Mouse (Mus musculus): Measurements from ENCODE around the gene Incenp. TPM values are rescaled to one million over a fixed set of nuclear protein-coding genes. Genes with fewer than 3 reads are reported as not detected.
A peak's percentile ranks its signal among the peaks of the same experiment; 100 is the strongest.
"Not testable (repeated sequence)": the region's sequence is repeated elsewhere in the genome, so short reads cannot be mapped to it uniquely, and the experiment has no call there.

Gene Incenp
- polyA plus RNA-seq, 1 experiment from 2014 or later: 122 TPM

- Histone ChIP-seq H3K4me1 (no peaks in the 10 kb centered on the region), H3K36me3 (no peaks in the 10 kb centered on the region), H3K27me3 (ENCODE audit: insufficient read depth, poor library complexity, severe bottlenecking) (no peaks in the 10 kb centered on the region), H3K27ac (peak overlapping the region; percentile 56; the same call in 1 of the 2 replicates), H3K9me3 (no peaks in the 10 kb centered on the region), H3K4me3 (no peak overlapping the region)
- no peak for DNase-seq (ENCODE audit: low spot score)
- WGBS: 20% methylated on average over 6 of the region's 6 CpGs
These were observed 12.0 kb upstream of the Incenp start for GRCm38 (mm10) chr19:9911314-9911754.

- Histone ChIP-seq H3K9me3 (no peaks in the 10 kb centered on the region), H3K27me3 (ENCODE audit: insufficient read depth, poor library complexity, severe bottlenecking) (no peaks in the 10 kb centered on the region), H3K27ac (no peak overlapping the region), H3K4me3 (no peak overlapping the region), H3K36me3 (no peaks in the 10 kb centered on the region), H3K4me1 (no peaks in the 10 kb centered on the region)
- 68% methylated on average over 5 of the region's 5 CpGs for WGBS
- no peak for DNase-seq (ENCODE audit: low spot score)
These were observed 10.0 kb upstream of the Incenp start for GRCm38 (mm10) chr19:9909351-9909750.

- 95% methylated on average over 2 of the region's 2 CpGs for WGBS
- H3K27me3 ChIP-seq (ENCODE audit: insufficient read depth, poor library complexity, severe bottlenecking); H3K4me3 ChIP-seq; H3K36me3 ChIP-seq; H3K27ac ChIP-seq; H3K9me3 ChIP-seq; DNase-seq (ENCODE audit: low spot score): not testable (repeated sequence)
- H3K4me1 ChIP-seq: peaks cover 22% of the 10 kb centered on the region
These were observed 1.3 kb upstream of the Incenp start for GRCm38 (mm10) chr19:9900696-9901095.

GRCm38 (mm10) chr19:9899780-9900146 lies 412 bp upstream of the Incenp start:
- peak overlapping the region; percentile 91 for H3K4me3 ChIP-seq
- no peaks in the 10 kb centered on the region for H3K9me3 ChIP-seq
- 8% methylated on average over 10 of the region's 10 CpGs for WGBS
- H3K27ac ChIP-seq: peak overlapping the region; percentile 93
- DNase-seq (ENCODE audit: low spot score): no peak
- H3K27me3 ChIP-seq (ENCODE audit: insufficient read depth, poor library complexity, severe bottlenecking): no peaks in the 10 kb centered on the region
- H3K36me3 ChIP-seq: peaks cover 16% of the 10 kb centered on the region
- peaks cover 22% of the 10 kb centered on the region for H3K4me1 ChIP-seq

GRCm38 (mm10) chr19:9898339-9899066 lies 848 bp downstream of the Incenp start:
- Histone ChIP-seq H3K4me3 (peak overlapping the region; percentile 91), H3K27ac (peak overlapping the region; percentile 93), H3K4me1 (peaks cover 22% of the 10 kb centered on the region), H3K9me3 (no peaks in the 10 kb centered on the region), H3K27me3 (ENCODE audit: insufficient read depth, poor library complexity, severe bottlenecking) (no peaks in the 10 kb centered on the region), H3K36me3 (peaks cover 28% of the 10 kb centered on the region)
- peak; percentile 75 for DNase-seq (ENCODE audit: low spot score)
- WGBS: 10% methylated on average over 17 of the region's 17 CpGs

- Histone ChIP-seq H3K9me3 (no peaks in the 10 kb centered on the region), H3K4me1 (peaks cover 22% of the 10 kb centered on the region), H3K4me3 (no peak overlapping the region), H3K36me3 (peaks cover 53% of the 10 kb centered on the region), H3K27me3 (ENCODE audit: insufficient read depth, poor library complexity, severe bottlenecking) (no peaks in the 10 kb centered on the region), H3K27ac (no peak overlapping the region)
- peak; percentile 71 for DNase-seq (ENCODE audit: low spot score)
- 68% methylated on average over 5 of the region's 5 CpGs for WGBS
These were observed 3.3 kb downstream of the Incenp start for GRCm38 (mm10) chr19:9896067-9896466.

- Histone ChIP-seq H3K27me3 (ENCODE audit: insufficient read depth, poor library complexity, severe bottlenecking) (no peaks in the 10 kb centered on the region), H3K9me3 (no peaks in the 10 kb centered on the region), H3K27ac (no peak overlapping the region), H3K36me3 (peaks cover 95% of the 10 kb centered on the region), H3K4me3 (no peak overlapping the region), H3K4me1 (no peaks in the 10 kb centered on the region)
- no peak for DNase-seq (ENCODE audit: low spot score)
- 93% methylated on average over 8 of the region's 8 CpGs for WGBS
These were observed 12.6 kb downstream of the Incenp start for GRCm38 (mm10) chr19:9886771-9887170.

GRCm38 (mm10) chr19:9886348-9886747 lies 13.0 kb downstream of the Incenp start:
- Histone ChIP-seq H3K9me3 (no peaks in the 10 kb centered on the region), H3K4me3 (no peak overlapping the region), H3K27me3 (ENCODE audit: insufficient read depth, poor library complexity, severe bottlenecking) (no peaks in the 10 kb centered on the region), H3K36me3 (peaks cover 95% of the 10 kb centered on the region), H3K4me1 (no peaks in the 10 kb centered on the region), H3K27ac (no peak overlapping the region)
- 73% methylated on average over 1 of the region's 1 CpGs for WGBS
- DNase-seq (ENCODE audit: low spot score): no peak

GRCm38 (mm10) chr19:9878186-9878835 lies 21.0 kb downstream of the Incenp start:
- Histone ChIP-seq H3K9me3 (no peaks in the 10 kb centered on the region), H3K36me3 (peaks cover 99% of the 10 kb centered on the region), H3K4me3 (no peak overlapping the region), H3K27me3 (ENCODE audit: insufficient read depth, poor library complexity, severe bottlenecking) (no peaks in the 10 kb centered on the region), H3K4me1 (no peaks in the 10 kb centered on the region), H3K27ac (no peak overlapping the region)
- 94% methylated on average over 20 of the region's 20 CpGs for WGBS
- DNase-seq (ENCODE audit: low spot score): no peak

- H3K27me3 ChIP-seq (ENCODE audit: insufficient read depth, poor library complexity, severe bottlenecking): no peaks in the 10 kb centered on the region
- no peaks in the 10 kb centered on the region for H3K9me3 ChIP-seq
- H3K4me3 ChIP-seq: no peak overlapping the region
- H3K4me1 ChIP-seq: no peaks in the 10 kb centered on the region
- H3K27ac ChIP-seq: no peak overlapping the region
- no peak for DNase-seq (ENCODE audit: low spot score)
- H3K36me3 ChIP-seq: peaks cover 1% of the 10 kb centered on the region; the same call in 1 of the 2 replicates
These were observed 33.9 kb downstream of the Incenp start for GRCm38 (mm10) chr19:9865466-9865865.

- H3K27me3 ChIP-seq (ENCODE audit: insufficient read depth, poor library complexity, severe bottlenecking): no peaks in the 10 kb centered on the region
- 63% methylated on average over 1 of the region's 1 CpGs for WGBS
- no peak overlapping the region for H3K4me3 ChIP-seq
- no peak for DNase-seq (ENCODE audit: low spot score)
- H3K4me1 ChIP-seq: no peaks in the 10 kb centered on the region
- H3K9me3 ChIP-seq: no peaks in the 10 kb centered on the region
- no peaks in the 10 kb centered on the region for H3K36me3 ChIP-seq
- no peak overlapping the region for H3K27ac ChIP-seq
These were observed 34.5 kb downstream of the Incenp start for GRCm38 (mm10) chr19:9864856-9865255.

GRCm38 (mm10) chr19:9860821-9861220 lies 38.5 kb downstream of the Incenp start:
- WGBS: 85% methylated on average over 3 of the region's 3 CpGs

GRCm38 (mm10) chr19:9849368-9850075 lies 49.8 kb downstream of the Incenp start:
- H3K27me3 ChIP-seq (ENCODE audit: insufficient read depth, poor library complexity, severe bottlenecking); H3K36me3 ChIP-seq; H3K4me3 ChIP-seq; H3K4me1 ChIP-seq; H3K9me3 ChIP-seq; DNase-seq (ENCODE audit: low spot score); H3K27ac ChIP-seq: not testable (repeated sequence)
- WGBS: 64% methylated on average over 3 of the region's 3 CpGs

More at GRCm38 (mm10) chr19:9860821-9861220, 38.5 kb downstream of the Incenp start:
- H3K27ac ChIP-seq; H3K36me3 ChIP-seq; H3K9me3 ChIP-seq; H3K27me3 ChIP-seq (ENCODE audit: insufficient read depth, poor library complexity, severe bottlenecking); DNase-seq (ENCODE audit: low spot score); H3K4me3 ChIP-seq; H3K4me1 ChIP-seq: not testable (repeated sequence)

Measured in heart, embryonic 10.5 days (tissue).